Mouse (Mus musculus): ENCODE results near the gene Brip1. TPM values are rescaled to one million over a fixed set of nuclear protein-coding genes. Genes with fewer than 3 reads are reported as not detected.
A peak's percentile ranks its signal among the peaks of the same experiment; 100 is the strongest.
"Not testable (repeated sequence)": the region's sequence is repeated elsewhere in the genome, so short reads cannot be mapped to it uniquely, and the experiment has no call there.

Brip1 gene
- 0.20 TPM in 1 of 2 replicates, not detected in the other for polyA plus RNA-seq (2012; ENCODE audit: insufficient read depth, insufficient read length, missing spikeins)

- peak within 1 kb of the TSS; percentile 90 for H3K4me3 ChIP-seq (ENCODE audit: insufficient read depth, low read depth, low read length)
Measured at GRCm38 (mm10) chr11:86201037-86201786, at the start of gene Brip1. Gene Brip1, minus strand, starts transcription at chr11:86201193.

GRCm38 (mm10) chr11:86232446-86232845 is 31.5 kb upstream of the Brip1 start:
- Histone ChIP-seq H3K4me3 (ENCODE audit: insufficient read depth, low read depth, low read length) (no peak overlapping the region), H3K27ac (replicated peaks; ENCODE audit: low read depth, low read length) (no peak overlapping the region), H3K4me1 (ENCODE audit: control insufficient read depth, insufficient read depth, insufficient read length, low read length) (no peaks in the 10 kb centered on the region)

More at GRCm38 (mm10) chr11:86201037-86201786, at the start of gene Brip1:
- Histone ChIP-seq H3K27ac (replicated peaks; ENCODE audit: low read depth, low read length) (peak within 1 kb of the TSS; percentile 77), H3K4me1 (ENCODE audit: control insufficient read depth, insufficient read depth, insufficient read length, low read length) (no peaks in the 10 kb centered on the region; the same call in 1 of the 2 replicates)

- Histone ChIP-seq H3K27ac (replicated peaks; ENCODE audit: low read depth, low read length) (no peak overlapping the region), H3K4me1 (ENCODE audit: control insufficient read depth, insufficient read depth, insufficient read length, low read length) (no peaks in the 10 kb centered on the region), H3K4me3 (ENCODE audit: insufficient read depth, low read depth, low read length) (no peak overlapping the region)
Measured at GRCm38 (mm10) chr11:86231781-86232350, 30.9 kb upstream of the Brip1 start.

GRCm38 (mm10) chr11:86226646-86227180 is 25.7 kb upstream of the Brip1 start:
- Histone ChIP-seq H3K4me1 (ENCODE audit: control insufficient read depth, insufficient read depth, insufficient read length, low read length) (no peaks in the 10 kb centered on the region), H3K27ac (replicated peaks; ENCODE audit: low read depth, low read length) (no peak overlapping the region), H3K4me3 (ENCODE audit: insufficient read depth, low read depth, low read length) (no peak overlapping the region)

- Histone ChIP-seq H3K27ac (replicated peaks; ENCODE audit: low read depth, low read length) (no peak overlapping the region), H3K4me3 (ENCODE audit: insufficient read depth, low read depth, low read length) (no peak overlapping the region), H3K4me1 (ENCODE audit: control insufficient read depth, insufficient read depth, insufficient read length, low read length) (no peaks in the 10 kb centered on the region)
Measured at GRCm38 (mm10) chr11:86225761-86226160, 24.8 kb upstream of the Brip1 start.

GRCm38 (mm10) chr11:86211803-86212202 is 10.8 kb upstream of the Brip1 start:
- Histone ChIP-seq H3K4me3 (ENCODE audit: insufficient read depth, low read depth, low read length) (no peak overlapping the region), H3K4me1 (ENCODE audit: control insufficient read depth, insufficient read depth, insufficient read length, low read length) (no peaks in the 10 kb centered on the region), H3K27ac (replicated peaks; ENCODE audit: low read depth, low read length) (no peak overlapping the region)

GRCm38 (mm10) chr11:86209123-86209522 is 8.1 kb upstream of the Brip1 start:
- H3K27ac ChIP-seq (replicated peaks; ENCODE audit: low read depth, low read length): no peak overlapping the region
- no peak overlapping the region for H3K4me3 ChIP-seq (ENCODE audit: insufficient read depth, low read depth, low read length)
- H3K4me1 ChIP-seq (ENCODE audit: control insufficient read depth, insufficient read depth, insufficient read length, low read length): no peaks in the 10 kb centered on the region

- Histone ChIP-seq H3K4me1 (ENCODE audit: control insufficient read depth, insufficient read depth, insufficient read length, low read length) (no peaks in the 10 kb centered on the region; the same call in 1 of the 2 replicates), H3K27ac (replicated peaks; ENCODE audit: low read depth, low read length) (no peak overlapping the region), H3K4me3 (ENCODE audit: insufficient read depth, low read depth, low read length) (no peak overlapping the region)
Measured at GRCm38 (mm10) chr11:86205876-86206275, 4.9 kb upstream of the Brip1 start.

GRCm38 (mm10) chr11:86205031-86205430 is 4.0 kb upstream of the Brip1 start:
- Histone ChIP-seq H3K27ac (replicated peaks; ENCODE audit: low read depth, low read length) (no peak overlapping the region), H3K4me1 (ENCODE audit: control insufficient read depth, insufficient read depth, insufficient read length, low read length) (no peaks in the 10 kb centered on the region; the same call in 1 of the 2 replicates), H3K4me3 (ENCODE audit: insufficient read depth, low read depth, low read length) (no peak overlapping the region)

- Histone ChIP-seq H3K4me1 (ENCODE audit: control insufficient read depth, insufficient read depth, insufficient read length, low read length) (no peaks in the 10 kb centered on the region; the same call in 1 of the 2 replicates), H3K4me3 (ENCODE audit: insufficient read depth, low read depth, low read length) (peak overlapping the region; percentile 90), H3K27ac (replicated peaks; ENCODE audit: low read depth, low read length) (peak overlapping the region; percentile 77; the same call in 1 of the 2 replicates)
Measured at GRCm38 (mm10) chr11:86201901-86202675, 1.1 kb upstream of the Brip1 start.

GRCm38 (mm10) chr11:86200460-86201021 is 452 bp downstream of the Brip1 start:
- Histone ChIP-seq H3K27ac (replicated peaks; ENCODE audit: low read depth, low read length) (no peak overlapping the region), H3K4me1 (ENCODE audit: control insufficient read depth, insufficient read depth, insufficient read length, low read length) (no peaks in the 10 kb centered on the region; the same call in 1 of the 2 replicates)

GRCm38 (mm10) chr11:86199733-86200132 is 1.3 kb downstream of the Brip1 start:
- Histone ChIP-seq H3K27ac (replicated peaks; ENCODE audit: low read depth, low read length) (no peak overlapping the region), H3K4me3 (ENCODE audit: insufficient read depth, low read depth, low read length) (no peak overlapping the region), H3K4me1 (ENCODE audit: control insufficient read depth, insufficient read depth, insufficient read length, low read length) (no peaks in the 10 kb centered on the region; the same call in 1 of the 2 replicates)

More at GRCm38 (mm10) chr11:86200460-86201021, 452 bp downstream of the Brip1 start:
- H3K4me3 ChIP-seq (ENCODE audit: insufficient read depth, low read depth, low read length): peak overlapping the region; percentile 81

GRCm38 (mm10) chr11:86185224-86185623 is 15.8 kb downstream of the Brip1 start:
- not testable (repeated sequence) for H3K4me1 ChIP-seq (ENCODE audit: control insufficient read depth, insufficient read depth, insufficient read length, low read length); H3K27ac ChIP-seq (replicated peaks; ENCODE audit: low read depth, low read length); H3K4me3 ChIP-seq (ENCODE audit: insufficient read depth, low read depth, low read length)

GRCm38 (mm10) chr11:86175833-86176232 is 25.2 kb downstream of the Brip1 start:
- Histone ChIP-seq H3K27ac (replicated peaks; ENCODE audit: low read depth, low read length) (no peak overlapping the region), H3K4me1 (ENCODE audit: control insufficient read depth, insufficient read depth, insufficient read length, low read length) (no peaks in the 10 kb centered on the region), H3K4me3 (ENCODE audit: insufficient read depth, low read depth, low read length) (no peak overlapping the region)

Data from brown adipose tissue, adult 24 weeks (tissue).